In genomic region chr3:107458104-107458503, GRCm38 (mm10) we compare ENCODE assay signal across 8 mouse cellular contexts. TPM values are rescaled to one million over a fixed set of nuclear protein-coding genes. Genes with fewer than 3 reads are reported as not detected.
DNase-seq lines count a peak whose midpoint lies in the region; ATAC-seq and TF ChIP-seq lines count a peak whose summit lies in the region.

No protein-coding gene starts in this region.

- no peaks in the 10 kb centered on the region; the same call in 1 of the 2 replicates for H3K4me1 ChIP-seq in heart, postnatal 0 days (ENCODE audit: control insufficient read depth, insufficient read depth)
- peaks cover 29% of the 10 kb centered on the region for H3K4me1 ChIP-seq in forebrain, embryonic 13.5 days
- peaks cover 25% of the 10 kb centered on the region for H3K4me1 ChIP-seq in midbrain, embryonic 12.5 days

- H3K27ac ChIP-seq in heart, postnatal 0 days (ENCODE audit: low read depth) = no peak overlapping the region
- H3K27ac ChIP-seq in forebrain, embryonic 13.5 days = no peak overlapping the region
- no peak overlapping the region for H3K27ac ChIP-seq in midbrain, embryonic 12.5 days (replicated peaks)

- H3K4me2 ChIP-seq in heart, postnatal 0 days (ENCODE audit: low read depth, low read length) = peak overlapping the region; percentile 78
- H3K4me2 ChIP-seq in forebrain, embryonic 13.5 days = peak overlapping the region; percentile 99
- H3K4me2 ChIP-seq in midbrain, embryonic 12.5 days (replicated peaks) = peak overlapping the region; percentile 88

- no peak overlapping the region for H3K9ac ChIP-seq in heart, postnatal 0 days (replicated peaks; ENCODE audit: low read depth, low read length)
- H3K9ac ChIP-seq in forebrain, embryonic 13.5 days = peak overlapping the region; percentile 64; the same call in 1 of the 2 replicates
- H3K9ac ChIP-seq in midbrain, embryonic 12.5 days (replicated peaks) = no peak overlapping the region

- H3K36me3 ChIP-seq in heart, postnatal 0 days (replicated peaks; ENCODE audit: control insufficient read depth, insufficient read depth, low read length) = no peaks in the 10 kb centered on the region
- no peaks in the 10 kb centered on the region for H3K36me3 ChIP-seq in forebrain, embryonic 13.5 days (ENCODE audit: poor library complexity, severe bottlenecking)
- no peaks in the 10 kb centered on the region for H3K36me3 ChIP-seq in midbrain, embryonic 12.5 days

- H3K27me3 ChIP-seq in heart, postnatal 0 days (ENCODE audit: control insufficient read depth, insufficient read depth, low read length) = peaks cover 96% of the 10 kb centered on the region
- peaks cover 87% of the 10 kb centered on the region for H3K27me3 ChIP-seq in forebrain, embryonic 13.5 days
- H3K27me3 ChIP-seq in midbrain, embryonic 12.5 days = peaks cover 94% of the 10 kb centered on the region

- no peak for ATAC-seq in heart, postnatal 0 days (ENCODE audit: insufficient read depth, low read depth)
- ATAC-seq in forebrain, embryonic 13.5 days = no peak
- ATAC-seq in midbrain, embryonic 12.5 days (ENCODE audit: low FRiP score, low read depth) = no peak
- no peak for ATAC-seq in activated CD4-positive, CD25-positive, alpha-beta regulatory T cell, adult 4 months

- H3K9me3 ChIP-seq in heart, postnatal 0 days (replicated peaks; ENCODE audit: control insufficient read depth, low read length) = no peaks in the 10 kb centered on the region
- no peaks in the 10 kb centered on the region for H3K9me3 ChIP-seq in forebrain, embryonic 13.5 days (replicated peaks)
- H3K9me3 ChIP-seq in midbrain, embryonic 12.5 days = no peaks in the 10 kb centered on the region

- 5% methylated on average over 22 of the region's 23 CpGs for WGBS in heart, postnatal 0 days
- WGBS in forebrain, embryonic 13.5 days = 3% methylated on average over 23 of the region's 23 CpGs
- 4% methylated on average over 23 of the region's 23 CpGs for WGBS in midbrain, embryonic 12.5 days

- no peak for DNase-seq in heart, postnatal 0 days (ENCODE audit: low spot score)
- no peak for DNase-seq in heart, postnatal 25 days (ENCODE audit: low spot score)
- peak; percentile 44 for DNase-seq in cerebellum, adult 8-10 months
- DNase-seq in adipocyte (ENCODE audit: low spot score) = no peak
- no peak for DNase-seq in embryo, embryonic 10.5 days (ENCODE audit: low spot score)

- no peak for TF ChIP-seq EP300 in heart, postnatal 0 days (IDR thresholded peaks at IDR 0.05; ENCODE audit: low read depth)

- peak overlapping the region; percentile 51 for H3K4me3 ChIP-seq in heart, postnatal 0 days (ENCODE audit: low read depth, low read length)
- H3K4me3 ChIP-seq in forebrain, embryonic 13.5 days = peak overlapping the region; percentile 59
- H3K4me3 ChIP-seq in midbrain, embryonic 12.5 days = peak overlapping the region; percentile 47

- no peak for TF ChIP-seq CTCF in heart, postnatal 0 days (IDR thresholded peaks at IDR 0.05; ENCODE audit: low read depth)

- intact Hi-C loops in heart, postnatal 25 days (cut with DNase I) = no loop called here

RNA-seq across cellular contexts. Expression of gene Kcnc4, which starts 1.2 kb away (rescaled TPM):
- 0.04 and 0.15 TPM in 2 replicates for total RNA-seq in heart, postnatal 0 days (2014; rRNA removed; ENCODE audit: low replicate concordance)
- polyA plus RNA-seq in heart, postnatal 0 days (2015; fragmentation: Nextera tagmentation; extraction: Ambion mirVana) = 0.10 and 0.20 TPM in 2 replicates
- under 1 TPM; 0.06 to 0.16 TPM for total RNA-seq in heart, postnatal 25 days (2021)
- 0.25 and 0.38 TPM in 2 replicates for polyA plus RNA-seq in forebrain, embryonic 13.5 days (2015; fragmentation: Nextera tagmentation; extraction: Ambion mirVana)
- 0.47 and 0.51 TPM in 2 replicates for polyA plus RNA-seq in midbrain, embryonic 12.5 days (2016; fragmentation: Nextera tagmentation; extraction: Ambion mirVana)
- polyA plus RNA-seq in activated CD4-positive, CD25-positive, alpha-beta regulatory T cell, adult 4 months (2017; shearing (Covaris generic)) = not detected

RNA-seq across cellular contexts. Expression of gene Slc6a17, which starts 59.7 kb away (rescaled TPM):
- total RNA-seq in heart, postnatal 0 days (2014; rRNA removed; ENCODE audit: low replicate concordance) = 9.7 and 22.3 TPM in 2 replicates
- 2.4 and 3.1 TPM in 2 replicates for polyA plus RNA-seq in heart, postnatal 0 days (2015; fragmentation: Nextera tagmentation; extraction: Ambion mirVana)
- total RNA-seq in heart, postnatal 25 days (2021) = 1 to 10 TPM; 1.5 to 2.4 TPM
- polyA plus RNA-seq in forebrain, embryonic 13.5 days (2015; fragmentation: Nextera tagmentation; extraction: Ambion mirVana) = 9.6 and 11.2 TPM in 2 replicates
- 4.2 and 4.5 TPM in 2 replicates for polyA plus RNA-seq in midbrain, embryonic 12.5 days (2016; fragmentation: Nextera tagmentation; extraction: Ambion mirVana)
- not detected for polyA plus RNA-seq in activated CD4-positive, CD25-positive, alpha-beta regulatory T cell, adult 4 months (2017; shearing (Covaris generic))
